Mouse (Mus musculus) forebrain, postnatal 0 days (tissue): ENCODE results near the gene Pdlim3. TPM values are rescaled to one million over a fixed set of nuclear protein-coding genes. Genes with fewer than 3 reads are reported as not detected.

ENCODE experiments used
- ATAC-seq: fragments of 200-750 bp; cut with Nextera tagmentation; 2 replicates; pipeline ENCODE4 v1.8.0; 2017; ENCODE audit warnings: mild to moderate bottlenecking, moderate library complexity
- DNase-seq: peaks from one replicate; pipeline ENCODE4 v3.0.0-alpha.2; 2015
- H3K27ac ChIP-seq: fragments of 300-500 bp; sonication (generic); 2 replicates; pipeline ENCODE4 v1.5.1; 2014; ENCODE audit warnings: low read depth, mild to moderate bottlenecking, antibody characterized with exemption, low read length, moderate library complexity, mixed read lengths
- H3K27me3 ChIP-seq: fragments of 300-500 bp; sonication (generic); 2 replicates; pipeline ENCODE4 v1.6.1; 2014; ENCODE audit warnings: mild to moderate bottlenecking, low read length, mixed read lengths; ENCODE audit not compliant: insufficient read depth
- H3K36me3 ChIP-seq: fragments of 300-500 bp; sonication (generic); 2 replicates; pipeline ENCODE4 v1.6.1; 2014; ENCODE audit warnings: mild to moderate bottlenecking, moderate library complexity; ENCODE audit not compliant: insufficient read depth
- H3K4me1 ChIP-seq: fragments of 300-500 bp; sonication (generic); 2 replicates; pipeline ENCODE4 v1.6.1; 2014; ENCODE audit warnings: antibody characterized with exemption; ENCODE audit not compliant: insufficient read depth
- H3K4me2 ChIP-seq: fragments of 300-500 bp; sonication (generic); 2 replicates; pipeline ENCODE4 v1.6.1; 2014; ENCODE audit warnings: low read depth, mild to moderate bottlenecking, moderate library complexity
- H3K4me3 ChIP-seq: fragments of 300-500 bp; sonication (generic); 2 replicates; pipeline ENCODE4 v1.5.1; 2014; ENCODE audit warnings: low read depth, low read length, mixed read lengths
- H3K9ac ChIP-seq: fragments of 300-500 bp; sonication (generic); 2 replicates; pipeline ENCODE4 v1.6.1; 2014; ENCODE audit warnings: mild to moderate bottlenecking
- H3K9me3 ChIP-seq: fragments of 300-500 bp; sonication (generic); 2 replicates; pipeline ENCODE4 v1.6.1; 2016; ENCODE audit warnings: low read length
- CTCF ChIP-seq: sonication (generic); IDR thresholded peaks from 2 replicates; pipeline ENCODE4 v1.5.1; 2016; ENCODE audit warnings: antibody characterized with exemption, control low read depth, low read depth
- WGBS: fragments of 180-500 bp; shearing (Covaris S2); extraction: QIAGEN DNeasy Blood & Tissue Kit; methylation state at CpG from one replicate; pipeline ENCODE4 v1.1.7; 2014; 5-methylcytosine and 5-hydroxymethylcytosine counted together
- polyA plus RNA-seq: library from polyadenylated mRNA; unstranded; fragments of >200 nt; fragmentation: Nextera tagmentation; extraction: Ambion mirVana; gene quantifications from 2 replicates; pipeline ENCODE4 v1.2.1, GENCODE M21; 2015
- total RNA-seq: library from RNA; depleted of rRNA; stranded (reverse); fragments of >200 nt; gene quantifications from 2 replicates; pipeline ENCODE4 v1.2.3, GENCODE M21; 2014

Gene Pdlim3
- total and polyA plus RNA-seq, 2 experiments from 2014 or later, result 4.8 to 5.8 TPM

GRCm38 (mm10) chr8:45901626-45902025, 16.4 kb downstream of the Pdlim3 start:
- H3K4me3 ChIP-seq, result no peak overlapping the region
- no peaks in the 10 kb centered on the region for H3K4me1 ChIP-seq
- ATAC-seq (no peak), DNase-seq (no peak)
- no peak for TF ChIP-seq CTCF
- no peaks in the 10 kb centered on the region; the same call in 1 of the 2 replicates for H3K27me3 ChIP-seq
- H3K9me3 ChIP-seq, result no peaks in the 10 kb centered on the region
- no peaks in the 10 kb centered on the region for H3K36me3 ChIP-seq
- no peak overlapping the region for H3K4me2 ChIP-seq
- no peak overlapping the region for H3K9ac ChIP-seq
- no peak overlapping the region for H3K27ac ChIP-seq
- 69% methylated on average over 8 of the region's 8 CpGs for WGBS

GRCm38 (mm10) chr8:45903659-45904058, 18.4 kb downstream of the Pdlim3 start:
- DNase-seq (no peak), ATAC-seq (no peak)
- H3K9ac ChIP-seq, result no peak overlapping the region
- H3K4me2 ChIP-seq, result no peak overlapping the region
- no peaks in the 10 kb centered on the region; the same call in 1 of the 2 replicates for H3K27me3 ChIP-seq
- 20% methylated on average over 3 of the region's 3 CpGs for WGBS
- TF ChIP-seq CTCF, result no peak
- H3K36me3 ChIP-seq, result no peaks in the 10 kb centered on the region
- H3K4me3 ChIP-seq, result no peak overlapping the region
- no peak overlapping the region for H3K27ac ChIP-seq
- no peaks in the 10 kb centered on the region for H3K9me3 ChIP-seq
- no peaks in the 10 kb centered on the region for H3K4me1 ChIP-seq

- no peak overlapping the region for H3K4me3 ChIP-seq
- no peak for ATAC-seq
- DNase-seq, result no peak
- H3K9me3 ChIP-seq, result no peaks in the 10 kb centered on the region
- H3K4me2 ChIP-seq, result no peak overlapping the region
- TF ChIP-seq CTCF, result no peak
- H3K27me3 ChIP-seq, result peaks cover 3% of the 10 kb centered on the region
- no peaks in the 10 kb centered on the region for H3K4me1 ChIP-seq
- no peaks in the 10 kb centered on the region for H3K36me3 ChIP-seq
- H3K9ac ChIP-seq, result no peak overlapping the region
- no peak overlapping the region for H3K27ac ChIP-seq
- 15% methylated on average over 7 of the region's 7 CpGs for WGBS
These were observed 20.5 kb downstream of the Pdlim3 start for GRCm38 (mm10) chr8:45905591-45906250.

GRCm38 (mm10) chr8:45906251-45906619, 21.0 kb downstream of the Pdlim3 start:
- H3K27me3 ChIP-seq, result peaks cover 3% of the 10 kb centered on the region
- TF ChIP-seq CTCF, result no peak
- no peak overlapping the region for H3K4me3 ChIP-seq
- ATAC-seq (no peak), DNase-seq (no peak)
- WGBS, result 31% methylated on average over 4 of the region's 4 CpGs
- no peak overlapping the region for H3K9ac ChIP-seq
- H3K4me1 ChIP-seq, result no peaks in the 10 kb centered on the region
- no peaks in the 10 kb centered on the region for H3K9me3 ChIP-seq
- no peak overlapping the region for H3K27ac ChIP-seq
- H3K4me2 ChIP-seq, result no peak overlapping the region
- H3K36me3 ChIP-seq, result no peaks in the 10 kb centered on the region

GRCm38 (mm10) chr8:45913707-45914106, 28.4 kb downstream of the Pdlim3 start:
- no peak for ATAC-seq
- Histone ChIP-seq H3K27ac (no peak overlapping the region), H3K36me3 (no peaks in the 10 kb centered on the region), H3K4me1 (no peaks in the 10 kb centered on the region), H3K27me3 (peaks cover 3% of the 10 kb centered on the region; the same call in 1 of the 2 replicates), H3K9me3 (no peaks in the 10 kb centered on the region), H3K4me3 (no peak overlapping the region), H3K9ac (no peak overlapping the region), H3K4me2 (no peak overlapping the region)
- no peak for TF ChIP-seq CTCF
- DNase-seq, result no peak
- 93% methylated on average over 11 of the region's 11 CpGs for WGBS

- H3K36me3 ChIP-seq, result no peaks in the 10 kb centered on the region
- TF ChIP-seq CTCF, result no peak
- H3K4me3 ChIP-seq, result no peak overlapping the region
- DNase-seq (no peak), ATAC-seq (no peak)
- no peak overlapping the region for H3K4me2 ChIP-seq
- 84% methylated on average over 3 of the region's 3 CpGs for WGBS
- H3K9ac ChIP-seq, result no peak overlapping the region
- H3K27ac ChIP-seq, result no peak overlapping the region
- H3K9me3 ChIP-seq, result no peaks in the 10 kb centered on the region
- no peaks in the 10 kb centered on the region for H3K4me1 ChIP-seq
- H3K27me3 ChIP-seq, result no peaks in the 10 kb centered on the region
These were observed 31.2 kb downstream of the Pdlim3 start for GRCm38 (mm10) chr8:45916496-45916895.

- Histone ChIP-seq H3K4me2 (no peak overlapping the region), H3K9me3 (no peaks in the 10 kb centered on the region), H3K36me3 (no peaks in the 10 kb centered on the region), H3K9ac (no peak overlapping the region), H3K27me3 (no peaks in the 10 kb centered on the region), H3K27ac (no peak overlapping the region), H3K4me3 (no peak overlapping the region), H3K4me1 (no peaks in the 10 kb centered on the region)
- 70% methylated on average over 20 of the region's 20 CpGs for WGBS
- no peak for TF ChIP-seq CTCF
- DNase-seq (no peak), ATAC-seq (no peak)
These were observed 31.9 kb downstream of the Pdlim3 start for GRCm38 (mm10) chr8:45917040-45917679.
